Mouse (Mus musculus) embryo, embryonic 10 days (tissue): ENCODE data around the gene Stxbp5l.
A peak's percentile ranks its signal among the peaks of the same experiment; 100 is the strongest.
"Not testable (repeated sequence)": the region's sequence is repeated elsewhere in the genome, so short reads cannot be mapped to it uniquely, and the experiment has no call there.

Source experiments
- DNase-seq: peaks from one replicate; pipeline ENCODE4 v3.0.0-alpha.2; 2015; ENCODE audit warnings: low spot score

The Stxbp5l gene

GRCm38 (mm10) chr16:37384821-37385344, at the start of gene Stxbp5l:
Stxbp5l (minus strand) TSS chr16:37384962.
- DNase-seq: peak; percentile 87

GRCm38 (mm10) chr16:37433418-37434204, 48.8 kb upstream of the Stxbp5l start:
- no peak for DNase-seq

- no peak for DNase-seq
Observed at GRCm38 (mm10) chr16:37425434-37425833, 40.7 kb upstream of the Stxbp5l start.

DNA sequence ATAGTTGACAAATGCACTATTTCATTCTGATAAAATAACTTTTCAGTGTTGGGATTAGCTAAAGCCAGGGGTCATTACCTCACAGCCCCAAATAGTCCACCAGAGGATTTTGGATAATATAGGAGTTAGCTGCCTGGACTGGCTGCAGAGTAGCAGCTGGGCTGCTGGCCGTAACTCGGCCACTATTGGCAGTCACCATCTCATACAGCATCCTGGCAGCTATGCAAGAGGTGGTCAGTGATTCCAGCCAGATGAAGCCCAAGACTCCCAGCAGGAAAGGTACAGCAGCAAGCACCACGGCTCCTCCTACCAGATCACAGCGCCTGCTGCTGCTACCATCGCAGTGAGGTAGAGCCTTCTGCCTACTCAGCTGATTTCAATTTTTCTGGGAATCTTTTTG, 38.1 kb upstream of the Stxbp5l start:
- no peak for DNase-seq

GRCm38 (mm10) chr16:37421851-37422250, 37.1 kb upstream of the Stxbp5l start:
- DNase-seq: no peak

GRCm38 (mm10) chr16:37420512-37420911, 35.8 kb upstream of the Stxbp5l start:
- DNase-seq: no peak

DNA sequence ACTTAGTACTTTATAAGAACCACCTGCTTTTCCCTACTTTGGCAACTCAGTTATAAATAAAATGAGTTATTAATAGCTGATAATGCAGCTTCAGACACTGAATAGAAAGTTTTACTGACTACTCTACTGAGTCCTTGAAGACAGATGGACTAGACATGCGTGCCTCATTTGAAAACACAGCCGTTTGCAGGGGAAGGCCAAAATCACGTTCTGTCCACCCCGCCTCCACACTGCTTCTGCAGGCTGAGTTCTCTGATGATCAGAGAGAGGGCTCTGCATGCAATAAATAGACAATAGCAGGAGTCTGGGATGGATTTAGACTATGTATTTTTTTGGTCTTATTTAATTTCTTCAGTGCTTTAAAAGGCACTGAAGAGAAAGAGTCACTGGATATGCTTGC, 20.8 kb upstream of the Stxbp5l start:
- no peak for DNase-seq

- DNase-seq: no peak
Observed at GRCm38 (mm10) chr16:37404922-37405321, 20.2 kb upstream of the Stxbp5l start.

- DNase-seq: no peak
Observed at GRCm38 (mm10) chr16:37389964-37390363, 5.2 kb upstream of the Stxbp5l start.

DNA sequence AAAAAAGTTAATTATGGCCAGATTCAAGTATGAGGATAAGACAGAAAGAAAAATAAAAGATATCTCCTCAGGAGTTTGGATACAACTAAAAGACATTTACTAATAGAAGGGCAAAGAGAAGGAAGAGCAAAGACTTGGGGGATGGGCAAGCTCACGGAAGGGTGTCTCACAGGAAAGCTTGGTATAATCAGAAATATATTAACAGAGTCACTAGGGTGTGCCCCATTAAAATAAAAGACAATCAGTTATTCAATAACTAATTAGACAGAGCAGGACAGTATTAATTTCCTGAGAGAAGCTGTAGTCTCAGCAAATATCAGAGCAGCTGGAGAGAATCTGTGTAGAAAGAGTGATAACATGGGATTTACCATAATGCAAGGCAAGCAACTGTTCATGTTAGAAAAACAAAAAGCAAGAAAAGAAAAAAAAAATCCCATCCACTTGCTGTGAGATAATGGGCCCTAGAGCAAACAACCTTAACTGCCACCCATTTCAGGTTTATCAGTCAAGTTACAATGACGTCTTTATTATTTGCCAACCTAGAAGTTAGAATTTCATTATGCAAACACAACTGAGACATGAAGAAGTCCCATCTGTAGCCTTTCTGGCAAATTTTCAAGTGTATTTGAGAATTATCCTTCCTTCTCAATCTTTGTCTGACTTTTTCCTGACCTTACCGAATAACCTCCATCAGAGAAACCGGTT, 4.6 kb upstream of the Stxbp5l start:
- no peak for DNase-seq

DNA sequence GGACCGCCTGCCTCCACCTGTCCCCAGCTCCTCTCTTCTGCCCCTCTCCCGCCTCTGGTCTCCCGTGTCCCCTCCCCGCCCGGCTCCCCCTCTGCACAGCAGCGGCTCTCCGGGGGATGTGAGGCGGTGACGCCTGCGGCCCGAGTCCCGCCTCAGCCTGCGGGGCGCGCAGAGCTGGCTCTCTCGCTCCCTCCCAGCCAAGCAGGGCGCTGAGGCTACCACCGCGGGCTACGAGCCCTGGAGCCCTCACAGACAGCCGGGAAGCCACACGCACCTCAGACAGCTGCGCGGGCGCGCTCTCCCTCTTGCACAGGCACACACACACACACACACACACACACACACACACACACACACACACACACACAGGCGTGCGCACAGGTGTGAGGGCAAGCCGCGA, 393 bp downstream of the Stxbp5l start:
- peak; percentile 57 for DNase-seq

GRCm38 (mm10) chr16:37383426-37383825, 1.3 kb downstream of the Stxbp5l start:
- DNase-seq: no peak

GRCm38 (mm10) chr16:37372716-37373115, 12.0 kb downstream of the Stxbp5l start:
- DNase-seq: no peak

- DNase-seq: no peak
Observed at GRCm38 (mm10) chr16:37367426-37367825, 17.3 kb downstream of the Stxbp5l start.

GRCm38 (mm10) chr16:37363958-37364357, 20.8 kb downstream of the Stxbp5l start:
- DNase-seq: no peak

- DNase-seq: no peak
Observed at GRCm38 (mm10) chr16:37355621-37356020, 29.1 kb downstream of the Stxbp5l start.

DNA sequence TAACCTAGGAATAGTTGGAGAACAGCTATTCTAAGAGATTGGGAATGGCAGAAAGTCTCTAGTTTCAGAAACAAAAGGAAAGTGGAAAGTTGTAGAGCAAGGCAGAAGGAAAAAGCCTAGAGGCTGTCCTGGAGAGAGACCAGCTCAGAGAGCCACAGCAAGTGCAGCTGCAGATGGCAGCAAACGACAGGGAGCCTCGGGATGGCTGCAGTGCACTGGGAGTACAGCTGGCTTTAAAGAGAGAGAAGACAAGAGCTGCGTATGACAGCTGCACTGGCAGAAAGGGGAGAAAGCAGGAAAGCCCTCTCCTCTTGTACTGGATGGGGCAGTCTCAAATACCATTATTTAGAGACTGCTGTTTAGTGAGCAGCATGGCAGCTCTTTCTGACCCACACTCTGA, 37.7 kb downstream of the Stxbp5l start:
- DNase-seq: peak; percentile 34

GRCm38 (mm10) chr16:37344960-37345359, 39.8 kb downstream of the Stxbp5l start:
- no peak for DNase-seq

DNA sequence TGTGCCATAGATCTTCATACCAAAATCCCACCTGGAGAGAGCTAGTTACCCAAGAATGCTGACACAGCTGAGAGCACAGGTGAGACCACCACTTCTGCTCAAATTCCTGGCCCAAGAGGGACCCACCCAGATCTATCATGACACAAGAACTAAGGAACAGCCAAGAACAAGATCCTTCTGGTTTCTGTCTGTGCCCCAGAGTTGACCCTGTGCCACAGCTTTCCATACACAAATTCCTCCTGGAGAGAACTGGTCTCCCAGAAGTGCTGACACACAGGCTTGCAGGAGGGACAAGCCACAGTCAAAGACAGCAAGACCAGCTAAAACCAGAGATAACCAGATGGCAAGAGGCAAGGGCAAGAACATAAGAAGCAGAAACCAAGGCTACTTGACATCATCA, 43.3 kb downstream of the Stxbp5l start:
- DNase-seq: not testable (repeated sequence)

DNA sequence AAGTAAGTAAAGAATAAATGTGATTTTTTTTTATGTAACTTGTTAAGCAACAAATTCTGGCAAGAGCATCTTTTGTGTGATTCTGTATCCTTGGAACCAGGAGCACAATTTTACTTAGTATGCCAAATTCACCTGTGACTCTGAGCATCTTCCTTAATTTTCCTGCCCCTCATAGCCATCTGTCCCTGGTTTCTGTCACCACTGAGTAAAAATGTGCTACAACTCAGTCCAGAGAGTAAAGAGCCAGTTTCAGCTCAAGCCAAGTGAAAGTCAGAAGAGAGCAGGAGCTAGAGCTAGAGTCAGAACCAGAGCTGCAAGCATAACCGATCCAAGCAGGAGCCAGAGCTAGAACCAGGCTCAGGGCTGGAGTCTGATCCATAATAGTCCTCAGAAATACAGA, 46.6 kb downstream of the Stxbp5l start:
- no peak for DNase-seq

- no peak for DNase-seq
Observed at GRCm38 (mm10) chr16:37337529-37337928, 47.2 kb downstream of the Stxbp5l start.

DNA sequence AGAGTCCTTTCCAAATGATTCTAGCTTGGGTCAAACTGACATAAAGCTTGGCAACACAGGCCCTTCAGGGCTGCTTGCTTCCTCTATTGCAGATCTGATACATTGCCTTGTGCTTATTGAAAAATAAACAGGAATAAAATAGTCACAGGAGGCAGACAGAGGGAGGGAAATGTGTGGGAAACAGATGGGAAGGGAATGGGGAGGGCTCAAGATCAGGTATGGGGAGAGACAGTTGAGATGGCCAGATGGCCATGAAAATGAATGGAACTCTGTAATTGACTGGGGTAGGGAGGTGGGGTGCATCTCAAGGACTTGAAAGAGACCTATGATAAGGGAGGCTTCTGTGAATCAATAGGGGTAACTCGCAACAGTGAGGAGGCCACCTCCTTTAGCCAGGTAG, 80.3 kb downstream of the Stxbp5l start:
- DNase-seq: no peak

DNA sequence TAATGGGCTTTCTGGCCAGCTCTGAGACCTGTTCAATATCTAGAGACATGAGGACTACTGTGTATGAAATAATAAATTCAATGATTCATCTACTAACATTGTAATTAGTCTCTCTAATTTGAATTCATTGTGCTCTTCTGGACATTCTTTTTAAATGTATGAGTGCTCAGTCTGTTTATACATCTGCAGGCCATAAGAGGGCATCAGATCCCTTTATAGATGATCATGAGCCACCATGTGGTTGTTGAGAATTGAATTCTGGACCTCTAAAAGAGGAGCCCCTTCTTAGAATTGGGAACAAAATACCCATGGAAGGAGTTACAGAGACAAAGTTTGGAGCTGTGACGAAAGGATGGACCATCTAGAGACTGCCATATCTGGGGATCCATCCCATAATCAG, 92.2 kb downstream of the Stxbp5l start:
- DNase-seq: peak; percentile 46
